Mouse (Mus musculus) heart, embryonic 14.5 days (tissue): ENCODE data around the gene Bcat1. TPM values are rescaled to one million over a fixed set of nuclear protein-coding genes. Genes with fewer than 3 reads are reported as not detected.

ENCODE experiments used
- ATAC-seq: fragments of 200-750 bp; cut with Nextera tagmentation; 2 replicates; pipeline ENCODE4 v1.8.0; 2017; ENCODE audit warnings: low read depth, moderate TSS enrichment; ENCODE audit not compliant: insufficient number of reproducible peaks, insufficient read depth, low FRiP score
- H3K27ac ChIP-seq, 2 experiments: fragments of 200-500 bp in 1 of 2; fragments of 300-500 bp in 1 of 2; sonication (generic) in 1 of 2; replicated peaks in 1 of 2; 2 replicates each; pipeline ENCODE4 v1.5.1; 2012 to 2014; ENCODE audit warnings: low read depth in 2 of 2, low read length in 2 of 2, control low read depth in 1 of 2, mild to moderate bottlenecking in 1 of 2, mixed read lengths in 1 of 2; ENCODE audit not compliant: control insufficient read depth in 1 of 2, insufficient read depth in 1 of 2
- H3K27me3 ChIP-seq: fragments of 300-500 bp; sonication (generic); 2 replicates; pipeline ENCODE4 v1.6.1; 2014; ENCODE audit warnings: mild to moderate bottlenecking, low read length, control low read depth; ENCODE audit not compliant: control insufficient read depth, insufficient read depth
- H3K36me3 ChIP-seq: fragments of 300-500 bp; sonication (generic); 2 replicates; pipeline ENCODE4 v1.6.1; 2014; ENCODE audit warnings: mild to moderate bottlenecking, control low read depth, low read length, mixed read lengths; ENCODE audit not compliant: control insufficient read depth, insufficient read depth
- H3K4me1 ChIP-seq, 2 experiments: fragments of 200-500 bp in 1 of 2; fragments of 300-500 bp in 1 of 2; sonication (generic) in 1 of 2; 2 replicates each; pipeline ENCODE4 v1.6.1; 2012 to 2014; ENCODE audit warnings: low read length in 2 of 2, control low read depth in 1 of 2, mixed read lengths in 1 of 2; ENCODE audit not compliant: control insufficient read depth in 2 of 2, insufficient read depth in 2 of 2
- H3K4me2 ChIP-seq: fragments of 300-500 bp; sonication (generic); 2 replicates; pipeline ENCODE4 v1.6.1; 2014; ENCODE audit warnings: mild to moderate bottlenecking, low read length
- H3K4me3 ChIP-seq, 2 experiments: fragments of 200-500 bp in 1 of 2; fragments of 300-500 bp in 1 of 2; sonication (generic) in 1 of 2; 2 replicates each; pipeline ENCODE4 v1.5.1; 2012 to 2014; ENCODE audit warnings: low read length in 2 of 2, mild to moderate bottlenecking in 2 of 2, control low read depth in 1 of 2, low read depth in 1 of 2, moderate library complexity in 1 of 2; ENCODE audit not compliant: control insufficient read depth in 1 of 2, insufficient read depth in 1 of 2
- H3K9ac ChIP-seq: fragments of 300-500 bp; sonication (generic); 2 replicates; pipeline ENCODE4 v1.6.1; 2014; ENCODE audit warnings: mild to moderate bottlenecking, low read length
- H3K9me3 ChIP-seq: fragments of 300-500 bp; sonication (generic); 2 replicates; pipeline ENCODE4 v1.6.1; 2016; ENCODE audit warnings: low read length, control low read depth; ENCODE audit not compliant: control insufficient read depth
- WGBS: fragments of 180-500 bp; shearing (Covaris S2); extraction: QIAGEN DNeasy Blood & Tissue Kit; methylation state at CpG from one replicate; pipeline ENCODE4 v1.1.7; 2014; 5-methylcytosine and 5-hydroxymethylcytosine counted together
- polyA plus RNA-seq: library from polyadenylated mRNA; unstranded; fragments of >200 nt; fragmentation: Nextera tagmentation; extraction: Ambion mirVana; gene quantifications from 2 replicates; pipeline ENCODE4 v1.2.1, GENCODE M21; 2014

Bcat1 gene
- polyA plus RNA-seq, 1 experiment from 2014 or later: 6.2 TPM

GRCm38 (mm10) chr6:144955887-144956547 is 120.0 kb downstream of the Bcat1 start:
- Histone ChIP-seq H3K9ac (no peak overlapping the region), H3K4me2 (no peak overlapping the region), H3K9me3 (no peaks in the 10 kb centered on the region), H3K36me3 (no peaks in the 10 kb centered on the region), H3K4me1 (no peaks in the 10 kb centered on the region), H3K27ac (no peak overlapping the region), H3K4me3 (no peak overlapping the region), H3K27me3 (no peaks in the 10 kb centered on the region)
- ATAC-seq: no peak
- WGBS: 66% methylated on average over 14 of the region's 14 CpGs

DNA sequence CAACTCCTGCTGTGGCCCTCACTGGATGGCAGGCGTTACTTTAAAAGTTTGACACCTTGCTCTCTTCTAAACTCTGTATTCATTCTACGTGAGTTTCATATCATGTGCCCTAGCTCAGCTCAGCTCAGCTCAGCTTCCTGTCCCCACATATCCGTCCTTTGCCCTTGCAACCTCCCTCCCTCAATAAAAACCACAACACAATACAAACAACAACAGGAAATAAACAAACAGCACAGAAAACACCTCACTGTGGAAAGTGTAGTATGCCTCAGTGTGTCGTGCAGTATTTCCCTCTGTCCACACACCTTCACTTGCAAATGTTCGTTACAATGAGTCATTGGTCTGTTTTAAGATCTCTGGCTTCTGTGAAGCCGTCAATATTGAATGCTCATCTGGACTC is 123.1 kb downstream of the Bcat1 start:
- no peak overlapping the region for H3K4me2 ChIP-seq
- no peak for ATAC-seq
- H3K36me3 ChIP-seq: no peaks in the 10 kb centered on the region
- 81% methylated on average over 6 of the region's 6 CpGs for WGBS
- no peaks in the 10 kb centered on the region for H3K9me3 ChIP-seq
- no peak overlapping the region for H3K27ac ChIP-seq
- H3K27me3 ChIP-seq: no peaks in the 10 kb centered on the region
- H3K4me3 ChIP-seq: no peak overlapping the region
- H3K9ac ChIP-seq: no peak overlapping the region
- no peaks in the 10 kb centered on the region for H3K4me1 ChIP-seq

GRCm38 (mm10) chr6:144944435-144945365 is 131.3 kb downstream of the Bcat1 start:
- no peak overlapping the region for H3K4me2 ChIP-seq
- H3K4me1 ChIP-seq: no peaks in the 10 kb centered on the region
- WGBS: 76% methylated on average over 10 of the region's 10 CpGs
- H3K9me3 ChIP-seq: no peaks in the 10 kb centered on the region
- H3K27me3 ChIP-seq: no peaks in the 10 kb centered on the region
- H3K4me3 ChIP-seq: no peak overlapping the region
- no peak overlapping the region for H3K9ac ChIP-seq
- H3K27ac ChIP-seq: no peak overlapping the region; a peak in 1 of 4 replicates
- H3K36me3 ChIP-seq: no peaks in the 10 kb centered on the region
- ATAC-seq: no peak

Other genes with a start within 250 kb of the Bcat1 start
- 1.4 and 1.8 TPM in 2 replicates for gene Lrmp, start 39.5 kb upstream of the Bcat1 start, polyA plus RNA-seq
- gene Casc1, start 134.8 kb upstream of the Bcat1 start, polyA plus RNA-seq: 0.14 and 0.62 TPM in 2 replicates
- 64.8 and 67.6 TPM in 2 replicates for gene Etfrf1, start 134.9 kb upstream of the Bcat1 start, polyA plus RNA-seq
- gene Kras, start 174.1 kb upstream of the Bcat1 start, polyA plus RNA-seq: 42.8 and 46.3 TPM in 2 replicates